Mouse (Mus musculus): ENCODE results near the gene Kctd11. TPM values are rescaled to one million over a fixed set of nuclear protein-coding genes. Genes with fewer than 3 reads are reported as not detected.
"Not testable (repeated sequence)": the region's sequence is repeated elsewhere in the genome, so short reads cannot be mapped to it uniquely, and the experiment has no call there.

Gene Kctd11
- 5.2 and 6.8 TPM in 2 replicates for polyA plus RNA-seq (2016; fragmentation: Nextera tagmentation; extraction: Ambion mirVana)

DNA sequence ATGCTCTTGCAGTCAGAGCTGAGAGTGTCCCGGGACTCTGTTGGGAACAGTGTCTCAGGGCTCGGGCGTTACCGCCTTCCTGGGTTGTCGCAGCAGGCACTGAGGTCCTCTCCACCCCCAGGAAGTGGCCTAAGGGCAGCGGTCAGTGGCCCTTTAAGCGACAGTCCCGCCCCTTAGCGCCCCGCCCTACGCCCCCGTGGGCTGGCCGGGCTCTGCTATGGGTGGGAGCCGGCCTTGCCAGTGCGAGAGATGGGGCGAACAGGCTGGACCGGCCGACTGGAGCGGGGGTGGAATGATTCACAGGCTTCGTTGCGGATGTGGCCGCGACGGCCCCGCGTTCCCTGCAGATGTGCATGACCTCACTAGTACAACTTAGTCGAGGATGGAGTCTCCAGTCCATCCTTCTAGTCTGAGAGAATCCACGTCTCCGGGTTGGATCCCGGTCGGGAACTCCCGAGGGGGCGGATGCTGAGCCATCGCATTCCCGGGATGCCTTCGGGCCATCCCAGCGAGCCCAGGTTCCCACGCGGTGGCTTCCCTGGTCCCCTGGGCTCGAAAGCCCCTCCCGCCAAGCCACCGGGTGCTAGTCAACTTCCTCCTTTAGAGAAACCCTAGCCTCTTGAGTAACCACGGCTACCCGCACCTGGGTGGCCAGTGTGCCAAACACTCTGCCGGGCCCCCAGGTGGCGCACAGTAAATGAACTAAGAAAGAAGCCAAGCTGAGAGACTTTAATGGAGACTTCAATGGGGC, at the start of gene Kctd11:
Gene Kctd11, minus strand, starts transcription at position 554 of the 751 bp plus-strand sequence.
- H3K36me3 ChIP-seq = no peaks in the 10 kb centered on the region
- H3K9me3 ChIP-seq = no peaks in the 10 kb centered on the region
- H3K4me3 ChIP-seq = peak within 1 kb of the TSS; percentile 62
- H3K27ac ChIP-seq = peak within 1 kb of the TSS; percentile 87
- DNase-seq (ENCODE audit: low spot score) = peak; percentile 87
- WGBS = under 1% methylated on average over 46 of the region's 46 CpGs
- H3K4me1 ChIP-seq (replicated peaks) = peaks cover 71% of the 10 kb centered on the region
- H3K27me3 ChIP-seq (ENCODE audit: insufficient read depth, poor library complexity, severe bottlenecking) = peaks cover 22% of the 10 kb centered on the region

DNA sequence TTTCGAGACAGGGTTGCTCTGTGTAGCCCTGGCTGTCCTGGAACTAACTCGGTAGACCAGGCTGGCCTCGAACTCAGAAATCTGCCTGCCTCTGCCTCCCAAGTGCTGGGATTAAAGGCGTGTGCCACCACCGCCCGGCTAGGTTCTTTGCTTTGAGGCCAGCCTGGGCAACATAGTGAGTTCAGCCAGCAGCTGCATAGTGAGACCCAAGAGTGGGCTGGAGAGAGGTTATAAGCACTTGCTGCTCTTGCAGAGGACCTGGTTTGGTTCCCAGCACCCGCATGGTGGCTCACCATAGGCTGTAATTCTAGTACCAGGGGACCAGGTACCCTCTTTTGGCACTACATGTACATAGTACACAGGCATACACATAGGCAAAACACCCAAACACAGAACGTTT, 49.0 kb upstream of the Kctd11 start:
- not testable (repeated sequence) for H3K36me3 ChIP-seq; DNase-seq (ENCODE audit: low spot score); H3K4me3 ChIP-seq; H3K27ac ChIP-seq; H3K9me3 ChIP-seq
- WGBS = 88% methylated on average over 8 of the region's 8 CpGs
- Histone ChIP-seq H3K4me1 (replicated peaks) (peaks cover 13% of the 10 kb centered on the region), H3K27me3 (ENCODE audit: insufficient read depth, poor library complexity, severe bottlenecking) (peaks cover 15% of the 10 kb centered on the region)

DNA sequence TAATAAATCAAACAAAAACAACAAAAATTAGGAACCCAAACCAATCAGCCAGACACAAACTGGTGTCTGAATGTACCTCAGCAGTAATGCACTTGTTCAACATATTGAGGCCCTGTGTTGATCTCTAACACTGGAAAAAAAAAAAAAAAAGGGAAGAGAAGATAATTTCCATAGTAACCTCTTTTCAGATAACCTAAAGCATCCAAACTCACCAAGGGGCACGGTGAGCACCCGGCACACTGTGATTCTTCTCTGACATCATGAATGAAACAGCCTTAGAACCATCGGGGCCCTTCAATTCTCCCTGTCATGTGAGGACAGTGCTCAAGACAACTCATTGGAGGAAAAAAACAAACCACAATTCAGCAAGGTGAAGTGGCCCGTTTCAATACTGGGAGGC, 48.5 kb upstream of the Kctd11 start:
- Histone ChIP-seq H3K36me3 (no peaks in the 10 kb centered on the region), H3K4me3 (no peak overlapping the region), H3K4me1 (replicated peaks) (peaks cover 9% of the 10 kb centered on the region; the same call in 1 of the 2 replicates), H3K27me3 (ENCODE audit: insufficient read depth, poor library complexity, severe bottlenecking) (peaks cover 10% of the 10 kb centered on the region; the same call in 1 of the 2 replicates), H3K9me3 (no peaks in the 10 kb centered on the region), H3K27ac (no peak overlapping the region)
- no peak for DNase-seq (ENCODE audit: low spot score)
- WGBS = 88% methylated on average over 4 of the region's 4 CpGs

DNA sequence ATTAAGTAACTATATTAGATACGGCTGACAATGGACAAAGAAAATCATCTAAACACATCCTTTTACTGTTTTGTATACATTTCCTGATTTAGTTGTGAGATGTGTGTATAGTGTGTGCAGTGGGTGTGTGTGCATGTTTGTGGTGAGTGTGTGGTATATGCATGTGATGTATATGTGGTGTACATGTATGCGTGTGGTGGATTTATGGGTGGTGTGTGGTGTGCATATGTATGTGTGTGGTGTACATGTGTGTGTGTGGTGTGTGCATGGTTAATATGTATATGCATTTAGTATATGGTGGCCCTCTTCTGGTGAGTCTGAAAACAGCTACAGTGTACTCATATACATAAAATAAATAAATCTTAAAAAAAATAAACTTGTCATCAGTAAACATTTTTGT, 46.3 kb upstream of the Kctd11 start:
- Histone ChIP-seq H3K27me3 (ENCODE audit: insufficient read depth, poor library complexity, severe bottlenecking) (no peaks in the 10 kb centered on the region), H3K27ac (no peak overlapping the region), H3K9me3 (no peaks in the 10 kb centered on the region), H3K36me3 (no peaks in the 10 kb centered on the region), H3K4me3 (no peak overlapping the region), H3K4me1 (replicated peaks) (peaks cover 6% of the 10 kb centered on the region)
- DNase-seq (ENCODE audit: low spot score) = no peak
- 95% methylated on average over 2 of the region's 2 CpGs for WGBS

DNA sequence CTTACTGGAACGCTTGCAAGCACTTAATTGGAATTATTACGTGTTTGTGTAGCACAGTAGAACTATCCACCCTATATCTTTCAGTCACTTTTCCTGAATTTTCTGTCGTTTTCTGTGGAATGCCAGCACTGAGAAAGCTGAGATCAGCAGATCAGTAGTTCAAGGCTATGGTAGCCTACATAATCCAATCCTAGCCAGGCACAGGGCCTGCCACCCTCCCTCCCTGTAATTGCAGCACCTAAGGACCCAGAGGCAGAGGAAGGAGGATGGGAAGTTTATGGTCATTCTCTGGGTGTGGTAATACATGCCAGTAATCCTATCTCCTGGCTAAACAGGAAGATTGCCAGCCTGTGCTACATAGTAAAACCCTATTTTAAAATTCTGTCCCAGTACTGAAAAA, 41.6 kb upstream of the Kctd11 start:
- Histone ChIP-seq H3K36me3 (peaks cover 20% of the 10 kb centered on the region), H3K27ac (peak overlapping the region; percentile 98), H3K27me3 (ENCODE audit: insufficient read depth, poor library complexity, severe bottlenecking) (no peaks in the 10 kb centered on the region), H3K4me1 (replicated peaks) (peaks cover 25% of the 10 kb centered on the region), H3K4me3 (peak overlapping the region; percentile 91), H3K9me3 (no peaks in the 10 kb centered on the region)
- WGBS = 72% methylated on average over 3 of the region's 3 CpGs
- DNase-seq (ENCODE audit: low spot score) = no peak

DNA sequence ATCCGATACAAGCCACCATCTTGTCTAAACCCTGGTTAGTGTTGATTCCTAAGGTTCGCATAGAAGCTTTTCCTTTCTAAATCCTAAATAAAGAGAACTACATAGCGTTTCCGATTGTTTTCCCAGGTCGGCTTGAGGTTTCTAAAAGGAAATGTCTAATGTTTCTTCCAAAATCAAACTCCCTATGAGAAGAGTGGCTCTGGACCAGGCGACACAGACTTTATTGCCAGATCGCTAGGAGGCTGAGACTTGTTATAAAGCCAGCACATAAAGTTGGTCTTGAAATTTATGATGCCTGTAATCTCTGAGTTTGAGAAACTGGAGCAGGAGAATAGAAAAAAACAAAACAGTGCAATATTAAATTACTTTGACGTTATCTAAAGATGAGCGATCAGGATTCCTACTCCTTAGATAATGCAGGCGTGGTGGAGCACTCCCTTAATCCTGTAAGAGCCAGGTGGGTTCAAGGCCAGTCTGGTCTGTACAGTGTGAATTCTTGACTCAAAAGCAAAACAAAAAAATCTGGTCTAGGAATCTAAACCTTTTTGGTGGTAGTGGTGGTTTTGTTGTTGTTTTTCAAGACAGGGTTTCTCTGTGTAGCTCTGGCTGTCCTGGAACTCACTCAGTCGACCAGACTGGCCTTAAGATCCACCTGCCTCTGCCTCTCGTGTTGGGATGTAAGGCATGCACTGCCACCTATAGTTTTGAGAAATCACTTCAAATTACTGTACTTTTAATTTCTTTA, 41.0 kb upstream of the Kctd11 start:
- 5% methylated on average over 12 of the region's 12 CpGs for WGBS
- no peak for DNase-seq (ENCODE audit: low spot score)
- no peaks in the 10 kb centered on the region for H3K9me3 ChIP-seq

DNA sequence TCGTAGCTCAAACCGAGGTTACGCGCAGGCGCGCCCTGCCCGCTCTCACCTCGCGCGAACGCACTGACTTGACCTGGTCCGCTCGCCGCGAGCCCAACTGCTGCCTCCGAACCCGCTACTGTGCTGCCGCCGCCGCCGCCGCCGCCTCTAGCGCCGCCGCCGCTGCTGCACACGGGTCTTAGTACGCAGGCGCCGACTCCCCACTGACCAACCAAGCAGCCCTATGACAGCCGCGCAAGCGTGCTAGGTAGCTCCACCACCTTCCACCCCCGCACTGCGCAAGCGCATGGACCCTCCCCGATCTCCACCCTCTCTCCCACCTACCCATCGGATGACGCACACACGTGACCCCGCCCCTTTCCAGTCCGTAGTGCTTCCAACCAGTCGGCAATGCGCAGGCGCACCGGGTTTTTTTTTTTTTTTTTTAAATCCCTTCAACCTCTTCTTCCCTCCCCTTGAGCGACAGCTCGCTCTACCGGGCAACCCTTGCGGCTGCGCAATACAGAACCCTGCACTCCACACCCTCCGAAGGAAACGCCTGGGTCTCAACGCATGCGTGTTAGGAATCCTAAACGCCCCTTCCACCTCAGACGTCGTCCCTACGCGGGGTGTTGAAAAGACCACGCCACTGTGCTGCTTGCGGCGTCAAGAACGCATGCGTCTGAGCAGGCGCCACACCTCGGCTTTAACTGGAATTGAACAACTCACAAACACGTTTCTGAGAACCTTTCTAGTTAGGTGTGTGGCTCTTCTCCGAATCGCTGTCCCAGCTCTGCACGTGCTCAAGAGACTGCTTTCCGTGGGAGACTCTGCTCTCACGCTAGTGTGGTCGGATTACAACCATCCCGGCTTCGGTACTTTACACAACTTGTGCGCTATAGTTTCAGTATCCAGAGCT, 40.2 kb upstream of the Kctd11 start, which contains the start of gene Eif5a:
Gene Eif5a, minus strand, starts transcription at position 845 of the 898 bp plus-strand sequence.
- H3K27ac ChIP-seq = peak within 1 kb of the TSS; percentile 98
- H3K9me3 ChIP-seq = no peaks in the 10 kb centered on the region
- peaks cover 37% of the 10 kb centered on the region for H3K4me1 ChIP-seq (replicated peaks)
- H3K27me3 ChIP-seq (ENCODE audit: insufficient read depth, poor library complexity, severe bottlenecking) = no peaks in the 10 kb centered on the region
- peaks cover 34% of the 10 kb centered on the region for H3K36me3 ChIP-seq
- WGBS = under 1% methylated on average over 78 of the region's 78 CpGs
- H3K4me3 ChIP-seq = peak within 1 kb of the TSS; percentile 91
- DNase-seq (ENCODE audit: low spot score) = peak; percentile 100

More for the DNA sequence above, 41.0 kb upstream of the Kctd11 start:
- Histone ChIP-seq H3K4me1 (replicated peaks) (peaks cover 31% of the 10 kb centered on the region), H3K4me3 (peak overlapping the region; percentile 91), H3K27ac (peak overlapping the region; percentile 98), H3K27me3 (ENCODE audit: insufficient read depth, poor library complexity, severe bottlenecking) (no peaks in the 10 kb centered on the region), H3K36me3 (peaks cover 26% of the 10 kb centered on the region)

DNA sequence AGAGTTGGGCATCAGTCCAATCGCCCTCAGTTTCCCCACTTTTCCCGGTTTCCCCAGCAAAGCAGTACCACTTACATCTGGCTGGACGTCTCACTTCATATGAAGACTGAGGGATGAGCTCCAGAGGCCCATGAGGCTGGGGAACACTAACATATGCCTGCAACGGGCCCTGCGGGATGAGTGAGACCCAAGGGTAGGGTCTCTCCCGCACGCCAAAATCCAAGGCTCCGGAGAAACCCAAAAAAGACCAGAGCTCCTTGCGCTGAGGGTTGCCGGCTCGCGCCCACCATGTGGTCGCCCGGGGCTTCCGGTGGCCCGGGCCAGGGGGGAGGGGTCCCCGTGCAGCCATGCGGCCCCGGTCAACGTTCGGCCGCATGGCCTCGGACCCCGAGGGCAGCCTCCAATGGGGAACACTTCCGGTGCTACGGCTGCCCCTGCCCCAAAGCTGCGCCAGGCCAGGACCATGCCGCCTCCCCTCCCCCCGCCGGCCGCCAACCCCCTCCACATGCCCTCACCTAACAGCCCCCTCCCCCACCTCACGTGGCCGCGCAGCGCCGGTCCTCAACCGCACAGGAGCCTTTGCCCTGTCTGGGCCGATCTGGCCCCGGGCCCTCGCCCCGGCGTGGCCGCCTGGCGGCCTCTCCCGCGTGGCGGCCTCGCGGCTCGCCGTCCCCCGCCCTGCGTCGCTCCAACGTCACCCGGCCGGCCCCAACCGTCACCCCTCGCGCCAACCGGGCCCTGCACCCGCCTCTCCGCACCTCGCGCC, 39.2 kb upstream of the Kctd11 start:
- H3K4me3 ChIP-seq = peak overlapping the region; percentile 91
- H3K27me3 ChIP-seq (ENCODE audit: insufficient read depth, poor library complexity, severe bottlenecking) = no peaks in the 10 kb centered on the region
- peaks cover 43% of the 10 kb centered on the region for H3K36me3 ChIP-seq
- under 1% methylated on average over 64 of the region's 65 CpGs for WGBS
- H3K4me1 ChIP-seq (replicated peaks) = peaks cover 46% of the 10 kb centered on the region
- peak overlapping the region; percentile 98 for H3K27ac ChIP-seq
- DNase-seq (ENCODE audit: low spot score) = peak; percentile 59
- H3K9me3 ChIP-seq = no peaks in the 10 kb centered on the region

DNA sequence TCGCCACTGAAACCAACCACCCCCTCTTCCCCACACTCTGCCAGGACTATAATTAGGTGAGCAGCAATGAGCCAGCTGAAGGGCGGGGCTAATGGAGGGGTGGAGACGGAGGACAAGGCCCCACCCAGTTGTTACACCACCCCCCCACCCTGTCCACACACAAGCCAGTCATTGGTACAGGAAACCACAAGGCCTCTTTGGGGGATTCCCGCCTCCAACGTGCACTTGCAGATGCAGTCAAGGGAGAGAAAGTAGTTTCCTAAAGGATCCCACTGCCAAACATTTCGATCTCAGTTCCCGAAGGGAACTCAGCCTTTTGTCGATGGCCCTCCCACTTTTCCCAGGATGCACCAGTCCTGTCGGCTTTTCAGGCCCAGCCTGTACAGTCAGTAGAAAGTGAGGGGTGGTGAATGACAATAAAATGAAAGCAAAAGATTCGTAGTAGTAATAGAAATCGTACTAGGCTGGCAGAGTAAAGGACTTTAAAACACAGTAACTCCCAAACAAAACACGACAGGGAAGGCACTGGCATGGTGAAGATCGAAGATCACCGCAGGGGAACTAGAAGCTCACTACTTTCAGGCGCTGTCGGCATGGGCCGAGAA, 38.6 kb upstream of the Kctd11 start:
- H3K4me3 ChIP-seq = peak overlapping the region; percentile 91
- H3K4me1 ChIP-seq (replicated peaks) = peaks cover 53% of the 10 kb centered on the region
- WGBS = 3% methylated on average over 17 of the region's 17 CpGs
- H3K36me3 ChIP-seq = peaks cover 50% of the 10 kb centered on the region
- peak overlapping the region; percentile 98 for H3K27ac ChIP-seq
- no peaks in the 10 kb centered on the region for H3K27me3 ChIP-seq (ENCODE audit: insufficient read depth, poor library complexity, severe bottlenecking)
- DNase-seq (ENCODE audit: low spot score) = peak; percentile 56
- no peaks in the 10 kb centered on the region for H3K9me3 ChIP-seq

DNA sequence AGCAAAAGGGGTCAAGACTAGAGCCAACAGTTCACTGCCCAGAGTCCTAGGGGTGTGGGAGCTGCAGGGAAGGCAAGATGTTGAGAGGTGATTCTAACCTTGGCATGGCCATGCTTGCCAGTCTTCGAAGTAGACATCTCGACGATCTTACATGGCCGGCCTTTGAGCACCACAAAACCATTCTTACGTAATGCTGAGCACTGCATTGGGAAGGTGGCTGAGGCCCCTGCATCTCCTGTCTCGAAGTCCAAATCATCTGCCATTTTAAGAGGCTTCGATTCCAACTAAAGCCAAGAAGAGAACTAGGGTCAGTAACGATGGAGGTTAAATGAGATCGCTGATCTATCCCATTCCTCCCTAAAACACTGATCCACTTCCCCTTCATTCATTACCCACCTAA, 37.8 kb upstream of the Kctd11 start:
- DNase-seq (ENCODE audit: low spot score) = no peak
- H3K9me3 ChIP-seq = no peaks in the 10 kb centered on the region
- peaks cover 60% of the 10 kb centered on the region for H3K4me1 ChIP-seq (replicated peaks)
- WGBS = 87% methylated on average over 9 of the region's 9 CpGs
- no peak overlapping the region for H3K27ac ChIP-seq
- H3K36me3 ChIP-seq = peaks cover 51% of the 10 kb centered on the region
- H3K4me3 ChIP-seq = peak overlapping the region; percentile 91
- H3K27me3 ChIP-seq (ENCODE audit: insufficient read depth, poor library complexity, severe bottlenecking) = no peaks in the 10 kb centered on the region

DNA sequence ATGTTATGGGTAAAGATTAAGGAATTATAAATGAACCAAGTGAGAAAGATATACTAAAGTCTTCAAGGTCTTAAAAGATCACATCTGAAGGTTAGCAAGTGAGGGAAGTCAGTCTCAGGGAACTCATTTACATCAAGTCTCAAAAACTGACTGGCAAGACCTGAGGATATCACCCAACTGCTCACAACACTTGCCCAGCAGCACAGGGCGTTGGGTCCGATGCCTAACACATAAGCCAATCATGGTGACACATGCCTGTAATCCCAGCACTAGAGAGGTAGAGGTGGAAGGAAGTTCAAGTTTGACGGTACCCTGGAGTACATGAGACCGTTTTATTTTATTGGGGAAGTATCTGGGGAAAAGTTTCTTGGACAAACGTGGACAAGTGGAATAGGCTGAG, 36.9 kb upstream of the Kctd11 start:
- DNase-seq (ENCODE audit: low spot score) = no peak
- H3K36me3 ChIP-seq = peaks cover 56% of the 10 kb centered on the region
- peaks cover 67% of the 10 kb centered on the region for H3K4me1 ChIP-seq (replicated peaks)
- H3K9me3 ChIP-seq = no peaks in the 10 kb centered on the region
- 0 out of 2 replicates have a peak overlapping the region, but pooled peaks have one; percentile 7 for H3K4me3 ChIP-seq
- no peaks in the 10 kb centered on the region for H3K27me3 ChIP-seq (ENCODE audit: insufficient read depth, poor library complexity, severe bottlenecking)
- 89% methylated on average over 5 of the region's 5 CpGs for WGBS
- H3K27ac ChIP-seq = no peak overlapping the region
